Mouse (Mus musculus) myocyte (in vitro differentiated cells): Measurements from ENCODE around the gene Sult1a1. TPM values are rescaled to one million over a fixed set of nuclear protein-coding genes. Genes with fewer than 3 reads are reported as not detected.
"Not testable (repeated sequence)": the region's sequence is repeated elsewhere in the genome, so short reads cannot be mapped to it uniquely, and the experiment has no call there.

Source experiments
- H3K27me3 ChIP-seq: one replicate; pipeline ENCODE4 v1.6.1; 2011; ENCODE audit not compliant: control insufficient read depth, insufficient read depth, insufficient read length
- H3K36me3 ChIP-seq: one replicate; pipeline ENCODE4 v1.6.1; 2011; ENCODE audit not compliant: control insufficient read depth, insufficient read depth
- H3K4me2 ChIP-seq: one replicate; pipeline ENCODE4 v1.6.1; 2011; ENCODE audit warnings: low read depth, control low read depth
- H3K4me3 ChIP-seq: one replicate; pipeline ENCODE4 v1.5.1; 2011; ENCODE audit warnings: mild to moderate bottlenecking, control low read depth, moderate library complexity
- H3K79me2 ChIP-seq: one replicate; pipeline ENCODE4 v1.6.1; 2011; ENCODE audit not compliant: control insufficient read depth, insufficient read depth
- H3ac ChIP-seq: one replicate; pipeline ENCODE4 v1.6.1; 2011; ENCODE audit not compliant: control insufficient read depth, insufficient read length
- CEBPB ChIP-seq: IDR thresholded peaks from 2 replicates; pipeline ENCODE4 v1.6.1; 2011; ENCODE audit warnings: mild to moderate bottlenecking, moderate library complexity; ENCODE audit not compliant: poor library complexity, insufficient read depth, severe bottlenecking
- E2F4 ChIP-seq: IDR thresholded peaks from one replicate; pipeline ENCODE4 v1.6.1; 2011; ENCODE audit warnings: mild to moderate bottlenecking, control low read depth, moderate library complexity; ENCODE audit not compliant: insufficient read depth
- MAX ChIP-seq: IDR thresholded peaks from one replicate; pipeline ENCODE4 v1.6.1; 2011; ENCODE audit warnings: low read depth, mild to moderate bottlenecking, control low read depth
- MYOD1 ChIP-seq, 3 experiments: IDR thresholded peaks; one replicate each; pipeline ENCODE4 v1.6.1; 2011; ENCODE audit warnings: control low read depth in 2 of 3, low read depth in 2 of 3, mild to moderate bottlenecking in 2 of 3, moderate library complexity in 1 of 3; ENCODE audit not compliant: insufficient read length in 2 of 3, control insufficient read depth in 1 of 3
- MYOG ChIP-seq, 3 experiments: IDR thresholded peaks; one replicate each; pipeline ENCODE4 v1.6.1; 2011; ENCODE audit warnings: control low read depth in 2 of 3, low read depth in 2 of 3, mild to moderate bottlenecking in 2 of 3; ENCODE audit not compliant: insufficient read length in 2 of 3, control insufficient read depth in 1 of 3, insufficient read depth in 1 of 3
- POLR2A ChIP-seq: IDR thresholded peaks from one replicate; pipeline ENCODE4 v1.6.1; 2011; ENCODE audit warnings: low read depth, mild to moderate bottlenecking, control low read depth, moderate library complexity; ENCODE audit not compliant: insufficient read length
- POLR2AphosphoS2 ChIP-seq: IDR thresholded peaks from one replicate; pipeline ENCODE4 v1.6.1; 2011; ENCODE audit warnings: low read depth, control low read depth; ENCODE audit not compliant: insufficient read length
- REST ChIP-seq: IDR thresholded peaks from one replicate; pipeline ENCODE4 v1.6.1; 2011; ENCODE audit warnings: mild to moderate bottlenecking, control low read depth, moderate library complexity; ENCODE audit not compliant: insufficient read depth, insufficient read length
- SRF ChIP-seq: IDR thresholded peaks from one replicate; pipeline ENCODE4 v1.6.1; 2011; ENCODE audit warnings: low read depth; ENCODE audit not compliant: control insufficient read depth, insufficient read length
- TCF12 ChIP-seq: IDR thresholded peaks from one replicate; pipeline ENCODE4 v1.6.1; 2011; ENCODE audit warnings: mild to moderate bottlenecking, control low read depth; ENCODE audit not compliant: poor library complexity, insufficient read depth, severe bottlenecking
- TCF3 ChIP-seq: IDR thresholded peaks from one replicate; pipeline ENCODE4 v1.6.1; 2011; ENCODE audit warnings: low read depth, control low read depth; ENCODE audit not compliant: insufficient read length
- USF1 ChIP-seq: IDR thresholded peaks from one replicate; pipeline ENCODE4 v1.6.1; 2011; ENCODE audit warnings: low read depth, mild to moderate bottlenecking, control low read depth, moderate library complexity
- polyA plus RNA-seq: library from polyadenylated mRNA; unstranded; fragments of >200 nt; fragmentation: generic; extraction: Trizol; gene quantifications from one replicate; pipeline ENCODE4 v1.2.1, GENCODE M21; 2012; ENCODE audit warnings: missing spikeins

The Sult1a1 gene
- polyA plus RNA-seq, 1 experiment = not detected

DNA sequence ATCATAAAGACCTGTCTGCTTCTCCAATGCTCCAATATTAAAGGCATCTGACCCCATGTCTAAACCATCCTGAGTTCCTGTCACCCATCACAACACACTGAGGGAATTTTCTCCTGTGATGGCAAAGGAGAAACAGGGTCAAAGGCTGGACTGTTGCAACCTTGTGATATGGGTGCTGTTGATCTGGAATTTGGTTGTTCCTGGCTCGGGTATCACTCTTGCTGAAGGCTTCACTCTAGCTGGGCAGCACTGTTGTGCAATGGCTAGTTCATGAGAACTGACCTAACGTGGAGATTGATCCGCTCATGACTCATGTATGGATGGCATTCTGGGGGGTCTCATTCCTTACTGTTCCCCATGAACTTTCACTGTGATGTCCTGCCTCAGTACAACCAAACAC lies 12.8 kb upstream of the Sult1a1 start:
- no peaks in the 10 kb centered on the region for H3K36me3 ChIP-seq
- H3K4me3 ChIP-seq = no peak overlapping the region
- TF ChIP-seq POLR2AphosphoS2 (peak; percentile 24), CEBPB (no peak), MYOG (IDR thresholded peaks at IDR 0.05; ENCODE audit: control insufficient read depth in 1 of 3, insufficient read depth in 1 of 3, insufficient read length in 2 of 3, low read depth in 2 of 3) (no peak)
- no peak overlapping the region for H3ac ChIP-seq
- H3K79me2 ChIP-seq = no peaks in the 10 kb centered on the region
- H3K4me2 ChIP-seq = no peak overlapping the region
- H3K27me3 ChIP-seq = no peaks in the 10 kb centered on the region

DNA sequence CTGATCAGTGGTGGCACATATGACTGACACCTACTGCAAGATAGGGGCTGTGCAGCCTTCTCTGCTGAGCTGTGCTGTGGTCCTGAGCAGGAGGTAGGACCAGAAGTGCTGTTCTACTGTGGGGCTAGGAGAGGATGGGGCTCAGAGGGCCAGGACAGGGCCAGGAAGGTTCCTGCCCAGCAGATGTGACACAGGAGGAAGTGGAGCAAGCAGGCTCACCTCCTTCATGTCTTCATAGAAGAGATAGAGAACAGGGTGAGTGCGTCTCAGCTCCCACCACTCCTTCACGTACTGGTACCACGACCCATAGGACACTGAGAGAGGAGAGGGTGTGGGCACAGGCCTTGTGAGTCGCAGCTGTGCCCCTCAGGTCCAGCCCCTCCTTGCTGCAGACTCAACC lies 11.9 kb upstream of the Sult1a1 start:
- peak; percentile 12 for TF ChIP-seq POLR2AphosphoS2
- H3K79me2 ChIP-seq, H3K36me3 ChIP-seq, H3K4me2 ChIP-seq, H3K4me3 ChIP-seq, H3ac ChIP-seq, H3K27me3 ChIP-seq: not testable (repeated sequence)

DNA sequence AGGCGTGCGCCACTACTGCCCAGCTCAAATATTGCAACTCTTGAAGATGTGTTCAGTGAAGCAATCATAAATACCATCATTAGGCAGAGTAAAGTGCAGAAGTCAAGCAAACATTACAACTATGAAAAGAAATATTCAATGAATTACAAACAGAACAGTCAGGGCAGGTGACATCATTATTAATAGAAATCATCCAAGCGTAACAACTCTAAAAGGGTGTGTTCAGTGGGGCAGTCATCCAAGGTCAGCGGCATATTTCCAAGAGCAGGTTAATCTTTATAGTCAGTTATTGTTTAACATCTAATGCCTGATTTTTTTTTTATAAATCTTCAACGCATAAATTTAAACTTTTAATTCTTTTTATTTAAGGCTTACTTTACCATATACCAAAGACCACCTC lies 5.0 kb upstream of the Sult1a1 start:
- Histone ChIP-seq H3K4me2 (no peak overlapping the region), H3K4me3 (no peak overlapping the region), H3K79me2 (no peaks in the 10 kb centered on the region), H3ac (no peak overlapping the region), H3K36me3 (no peaks in the 10 kb centered on the region), H3K27me3 (no peaks in the 10 kb centered on the region)
- TF ChIP-seq SRF (no peak), REST (no peak), TCF12 (no peak), CEBPB (no peak), E2F4 (no peak), POLR2A (no peak), TCF3 (no peak), USF1 (no peak), MYOD1 (IDR thresholded peaks at IDR 0.05; ENCODE audit: control insufficient read depth in 1 of 3, insufficient read length in 2 of 3, low read depth in 2 of 3) (no peak), POLR2AphosphoS2 (no peak), MYOG (IDR thresholded peaks at IDR 0.05; ENCODE audit: control insufficient read depth in 1 of 3, insufficient read depth in 1 of 3, insufficient read length in 2 of 3, low read depth in 2 of 3) (no peak), MAX (no peak)

DNA sequence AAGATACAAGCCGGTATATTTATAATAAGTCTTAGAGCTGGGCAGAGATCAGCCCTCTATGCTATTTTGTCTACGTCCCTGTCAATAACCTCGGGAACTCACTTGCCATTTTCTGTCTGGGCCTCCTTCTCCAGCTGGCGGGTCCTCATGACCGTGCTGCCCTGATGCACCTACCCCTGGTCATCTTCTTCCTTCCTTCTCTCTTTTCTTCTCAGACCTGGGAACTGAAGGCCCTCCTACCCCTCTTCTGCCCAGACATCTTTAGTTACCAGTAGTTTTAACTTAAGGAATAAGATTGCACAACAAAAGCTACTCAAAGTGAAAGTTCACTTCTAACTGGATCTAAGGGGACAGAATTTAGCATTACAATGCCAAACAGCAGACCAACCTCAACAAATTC lies 3.5 kb upstream of the Sult1a1 start:
- TF ChIP-seq POLR2A = no peak
- no peak for TF ChIP-seq E2F4
- no peak for TF ChIP-seq MYOD1 (IDR thresholded peaks at IDR 0.05; ENCODE audit: control insufficient read depth in 1 of 3, insufficient read length in 2 of 3, low read depth in 2 of 3)
- no peak for TF ChIP-seq TCF12
- no peak for TF ChIP-seq REST
- no peaks in the 10 kb centered on the region for H3K27me3 ChIP-seq
- H3K36me3 ChIP-seq = no peaks in the 10 kb centered on the region
- no peak overlapping the region for H3ac ChIP-seq
- H3K79me2 ChIP-seq = no peaks in the 10 kb centered on the region
- no peak overlapping the region for H3K4me3 ChIP-seq
- no peak overlapping the region for H3K4me2 ChIP-seq

DNA sequence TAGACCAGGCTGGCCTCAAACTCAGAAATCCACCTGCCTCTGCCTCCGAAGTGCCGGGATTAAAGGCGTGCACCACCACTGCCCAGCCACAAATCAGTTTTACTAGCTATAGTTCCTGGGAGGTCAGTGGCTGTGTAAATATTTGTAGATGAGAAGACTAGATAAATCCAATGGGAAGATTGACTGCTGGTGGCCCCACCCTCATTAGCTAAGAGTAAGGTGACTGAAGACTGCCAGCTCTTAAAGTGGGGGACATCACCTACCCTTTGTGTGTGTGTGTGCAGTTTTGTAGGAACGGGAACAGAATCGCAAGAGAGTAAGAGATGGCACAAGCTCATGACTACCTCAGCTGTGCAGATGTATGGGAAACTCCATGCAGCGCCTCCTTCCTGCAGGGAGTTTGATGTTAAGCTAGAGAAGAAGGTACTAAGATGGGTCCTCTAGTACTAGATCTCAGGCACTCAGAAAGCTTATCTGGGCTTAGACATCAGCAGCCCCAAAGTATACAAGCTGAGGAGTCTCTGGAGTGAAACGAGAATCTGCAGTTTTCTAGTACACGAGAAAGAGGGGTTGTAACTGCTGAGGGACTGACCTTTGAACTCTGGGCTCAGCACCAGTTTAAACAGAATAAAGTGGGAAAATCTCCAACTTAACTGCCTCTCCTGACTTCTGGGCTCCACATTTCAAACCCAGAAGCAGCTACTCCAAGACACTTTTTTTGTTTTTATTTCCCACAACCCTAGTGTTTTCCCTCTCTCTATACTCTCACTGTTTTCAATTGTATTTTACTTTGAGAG lies 2.5 kb upstream of the Sult1a1 start:
- TF ChIP-seq TCF12 (no peak), CEBPB (no peak), MAX (no peak), MYOD1 (IDR thresholded peaks at IDR 0.05; ENCODE audit: control insufficient read depth in 1 of 3, insufficient read length in 2 of 3, low read depth in 2 of 3) (no peak), SRF (no peak), POLR2A (no peak), USF1 (no peak), POLR2AphosphoS2 (no peak), REST (no peak), TCF3 (no peak), MYOG (IDR thresholded peaks at IDR 0.05; ENCODE audit: control insufficient read depth in 1 of 3, insufficient read depth in 1 of 3, insufficient read length in 2 of 3, low read depth in 2 of 3) (no peak), E2F4 (no peak)
- H3K27me3 ChIP-seq = no peaks in the 10 kb centered on the region
- no peaks in the 10 kb centered on the region for H3K36me3 ChIP-seq
- no peaks in the 10 kb centered on the region for H3K79me2 ChIP-seq
- no peak overlapping the region for H3K4me2 ChIP-seq
- H3ac ChIP-seq = no peak overlapping the region
- H3K4me3 ChIP-seq = no peak overlapping the region
